Mouse (Mus musculus) heart, postnatal 0 days (tissue): ENCODE results near the gene Vamp8.

Experiments used
- CTCF ChIP-seq: IDR thresholded peaks from 2 replicates; pipeline ENCODE4 v1.5.1; 2016; ENCODE audit warnings: antibody characterized with exemption, control low read depth, low read depth
- EP300 ChIP-seq: IDR thresholded peaks from 2 replicates; pipeline ENCODE4 v1.6.1; 2016; ENCODE audit warnings: antibody characterized with exemption, low read depth

- TF ChIP-seq CTCF = no peak
- TF ChIP-seq EP300 = no peak
Observed at GRCm38 (mm10) chr6:72383142-72383820, 7.2 kb downstream of the Vamp8 start.
